Mouse (Mus musculus) kidney, adult 9 months (tissue): ENCODE measurements around the gene Aldoart2.
"Not testable (repeated sequence)": the region's sequence is repeated elsewhere in the genome, so short reads cannot be mapped to it uniquely, and the experiment has no call there.

ENCODE experiments used
- DNase-seq: peaks from one replicate; pipeline ENCODE4 v3.0.0; 2022

Gene Aldoart2

DNA sequence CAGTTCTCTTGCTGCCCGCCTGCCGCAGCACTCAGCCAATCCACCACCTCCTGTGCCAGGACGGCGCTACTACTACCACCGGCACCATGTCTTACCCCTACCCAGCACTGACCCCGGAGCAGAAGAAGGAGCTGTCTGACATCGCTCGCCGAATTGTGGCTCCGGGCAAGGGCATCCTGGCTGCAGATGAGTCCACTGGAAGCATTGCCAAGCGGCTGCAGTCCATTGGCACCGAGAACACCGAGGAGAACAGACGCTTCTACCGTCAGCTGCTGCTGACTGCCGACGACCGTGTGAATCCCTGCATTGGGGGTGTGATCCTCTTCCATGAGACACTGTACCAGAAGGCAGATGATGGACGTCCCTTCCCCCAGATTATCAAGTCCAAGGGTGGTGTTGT, at the start of gene Aldoart2:
Gene Aldoart2, plus strand, starts transcription at position 34 of the 400 bp plus-strand sequence.
- DNase-seq, result no peak

DNA sequence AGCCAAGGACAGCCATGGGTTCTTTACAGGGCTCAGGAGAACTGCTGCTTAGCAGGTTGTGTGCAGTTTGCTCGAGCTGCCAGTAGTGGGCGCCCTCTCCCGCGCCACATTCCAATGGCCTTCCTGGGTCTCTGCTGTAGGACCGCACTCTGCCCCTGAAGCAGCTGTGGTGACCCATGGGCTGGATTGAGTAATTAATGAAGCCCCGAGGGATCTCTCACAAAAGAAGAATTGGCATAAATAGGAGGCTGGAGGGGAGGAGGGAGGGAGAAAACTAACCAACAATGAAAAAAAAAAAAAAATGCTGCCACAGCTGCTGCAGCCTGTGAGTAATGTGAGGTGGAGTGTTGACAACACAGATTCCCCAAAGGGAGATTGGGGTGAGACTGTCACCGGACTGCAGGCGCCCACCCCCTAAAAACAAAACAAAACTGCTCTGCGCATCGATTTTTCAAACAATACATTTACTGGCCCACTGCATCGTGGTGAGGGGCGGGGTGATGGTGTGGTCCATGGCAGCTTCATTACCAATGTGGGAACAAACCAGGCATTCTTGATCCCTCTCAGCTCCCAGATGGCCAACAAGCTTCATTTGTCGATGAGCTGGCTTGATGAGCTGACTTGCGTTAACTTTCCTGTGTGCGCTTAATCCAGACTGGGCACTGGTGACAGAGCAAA, 46.8 kb upstream of the Aldoart2 start:
- no peak for DNase-seq

DNA sequence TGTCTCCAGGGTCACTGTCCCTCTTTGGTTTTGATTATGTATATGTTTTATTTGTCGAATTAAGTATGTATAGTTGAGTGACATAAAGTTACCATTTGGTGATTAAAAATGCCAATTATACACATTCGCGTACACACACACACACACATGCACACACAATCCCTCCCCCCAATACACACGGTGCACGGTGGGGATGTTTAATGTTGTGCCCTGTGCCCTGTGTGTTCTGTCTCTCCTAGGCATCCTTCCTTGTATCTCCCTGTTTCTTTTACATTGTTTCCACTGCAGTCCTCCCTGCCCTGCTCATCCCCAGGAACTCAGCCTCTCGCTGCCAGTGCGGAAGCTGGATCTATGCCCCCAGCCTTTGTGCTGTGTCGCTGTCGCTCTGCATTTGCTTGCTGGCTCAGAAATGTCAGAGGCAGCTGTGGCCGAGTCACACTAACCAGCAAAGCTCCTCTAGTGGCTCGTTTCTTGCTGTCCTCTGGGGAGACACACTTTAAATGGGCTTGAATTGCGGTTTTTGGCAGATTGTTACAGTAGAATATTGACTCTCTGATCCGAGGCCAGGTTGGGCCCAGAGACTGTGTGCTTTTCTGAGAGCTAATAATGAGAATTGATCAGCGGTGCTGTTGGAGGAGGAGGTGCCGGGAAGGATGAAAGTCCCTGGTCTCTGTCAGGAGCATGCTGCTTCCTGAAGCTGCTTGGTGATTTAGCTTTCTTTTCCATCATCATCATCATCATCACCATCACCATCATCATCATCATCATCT, 37.9 kb upstream of the Aldoart2 start:
- no peak for DNase-seq

DNA sequence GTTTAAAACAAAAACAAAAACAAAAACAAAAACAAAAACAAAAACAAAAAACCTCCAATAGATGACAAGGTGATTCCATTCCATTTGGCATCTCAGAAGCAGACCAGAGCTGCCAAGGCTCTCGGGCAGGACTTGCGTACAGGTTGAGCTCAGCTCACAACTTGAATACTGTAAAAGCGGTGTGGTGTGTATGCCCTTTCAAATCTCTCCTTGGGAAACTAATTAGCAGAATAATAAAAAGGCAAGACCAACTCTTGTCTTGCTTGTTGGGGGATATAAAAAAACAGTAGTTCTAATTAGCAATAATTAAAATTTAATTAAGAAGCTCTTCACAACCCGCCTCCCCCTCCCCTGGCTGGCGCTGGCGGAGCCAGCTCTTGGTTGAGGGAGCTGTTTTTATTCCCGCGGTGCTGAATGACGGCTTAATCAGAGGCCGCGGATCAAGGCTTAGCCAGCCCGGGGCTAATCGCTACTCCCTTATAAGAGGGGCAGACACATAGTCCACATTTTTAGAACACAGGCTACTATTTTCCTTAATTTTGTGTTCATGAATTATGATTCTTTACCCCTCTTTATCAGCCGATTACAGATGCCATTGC, 28.4 kb upstream of the Aldoart2 start:
- no peak for DNase-seq

DNA sequence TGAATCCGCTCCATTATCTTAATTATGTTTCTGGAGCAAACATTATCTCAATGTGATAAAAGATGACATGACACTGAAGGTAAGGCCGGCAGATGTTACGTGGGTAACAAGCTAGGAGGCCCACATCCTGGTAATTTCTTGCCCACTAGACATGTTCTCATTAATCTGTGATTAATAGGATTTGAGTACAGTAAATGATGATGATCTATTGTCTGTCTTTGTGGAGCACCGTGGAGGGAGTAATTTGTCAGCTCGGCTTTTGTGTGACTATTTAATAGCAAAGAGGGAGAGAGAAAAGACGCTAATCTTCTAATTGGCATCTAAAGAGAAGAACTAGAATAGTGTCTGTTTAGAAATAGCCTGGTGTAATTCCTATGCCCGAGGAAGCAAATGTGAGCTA, 27.3 kb upstream of the Aldoart2 start:
- no peak for DNase-seq

DNA sequence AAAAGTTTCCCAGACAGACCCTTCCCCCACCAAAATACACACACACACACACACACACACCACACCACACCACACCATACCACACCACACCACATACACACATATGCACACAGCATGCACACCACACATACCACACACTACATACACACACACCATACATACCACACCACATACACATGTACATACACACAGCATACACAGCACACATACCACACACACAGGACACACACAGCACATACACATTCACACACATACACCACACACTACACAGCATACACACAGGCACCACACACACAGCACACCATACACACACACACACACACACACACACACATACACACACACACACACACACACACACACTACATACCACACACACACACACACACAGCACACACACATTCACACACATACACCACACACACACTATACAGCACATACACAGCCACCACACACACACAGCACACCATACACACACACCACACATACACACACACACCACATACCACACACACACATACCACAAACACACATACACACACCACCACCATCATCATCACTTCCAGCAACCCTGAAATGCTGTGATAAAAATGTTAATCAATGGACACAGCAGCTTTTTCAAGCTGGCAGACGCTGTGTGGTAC, 26.6 kb upstream of the Aldoart2 start:
- no peak for DNase-seq

DNA sequence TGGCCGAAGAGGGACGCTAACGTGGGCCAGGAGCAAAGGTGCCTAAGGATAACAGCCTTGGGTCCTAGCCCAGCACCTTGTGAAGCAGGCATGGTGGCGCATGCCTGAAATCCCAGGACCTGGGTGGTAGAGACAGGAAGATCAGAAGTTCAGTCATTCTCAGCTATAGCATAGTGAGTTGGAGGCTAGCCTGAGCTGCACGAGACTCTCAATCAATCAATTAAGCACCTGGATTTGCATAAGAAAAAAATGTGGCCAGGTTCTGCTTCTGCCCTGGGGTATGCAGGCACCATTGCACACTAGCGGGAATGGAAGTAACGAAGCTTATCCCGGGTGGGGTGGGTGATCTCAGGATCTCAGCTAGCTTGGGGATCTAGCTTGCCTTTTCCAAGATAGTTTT, 25.9 kb upstream of the Aldoart2 start:
- no peak for DNase-seq

DNA sequence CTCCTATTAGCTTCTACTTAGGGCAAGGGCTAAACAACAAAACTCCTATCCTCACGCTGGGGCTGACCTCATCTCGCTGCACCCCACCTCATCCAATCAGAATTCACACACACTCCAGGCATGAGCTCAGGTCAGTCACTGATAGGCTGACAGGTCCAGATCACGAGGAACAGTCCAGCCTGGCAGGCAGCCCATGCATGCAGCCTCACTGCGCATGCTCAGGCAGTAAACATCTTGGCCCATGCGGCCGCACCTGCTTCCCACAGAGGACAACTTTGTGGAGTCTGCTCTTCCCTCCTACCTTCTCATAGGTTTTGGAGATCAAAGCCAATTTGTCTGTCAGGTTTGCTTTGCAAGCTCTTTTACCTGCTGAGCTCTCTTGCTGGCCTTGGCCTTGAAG, 10.1 kb upstream of the Aldoart2 start:
- DNase-seq, result not testable (repeated sequence)

DNA sequence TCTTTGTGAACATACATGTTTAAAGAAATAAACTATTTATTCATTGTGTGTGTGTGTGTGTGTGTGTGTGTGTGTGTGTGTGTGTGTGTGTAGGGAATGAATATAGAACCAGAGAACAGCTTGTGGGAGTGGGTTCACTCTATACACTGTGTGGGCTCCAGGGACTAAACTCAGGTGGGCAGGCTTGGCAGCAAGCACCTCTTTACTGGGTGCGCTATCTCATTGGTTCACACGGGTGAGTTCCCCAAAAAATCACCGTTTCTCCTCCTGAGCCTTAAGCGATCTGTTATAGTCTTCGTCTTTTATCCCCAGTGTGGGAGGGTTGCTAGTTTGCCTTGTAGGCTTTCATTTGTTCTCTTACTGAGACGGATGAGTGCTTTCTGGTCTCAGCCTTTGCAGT, 7.2 kb upstream of the Aldoart2 start:
- DNase-seq, result no peak

DNA sequence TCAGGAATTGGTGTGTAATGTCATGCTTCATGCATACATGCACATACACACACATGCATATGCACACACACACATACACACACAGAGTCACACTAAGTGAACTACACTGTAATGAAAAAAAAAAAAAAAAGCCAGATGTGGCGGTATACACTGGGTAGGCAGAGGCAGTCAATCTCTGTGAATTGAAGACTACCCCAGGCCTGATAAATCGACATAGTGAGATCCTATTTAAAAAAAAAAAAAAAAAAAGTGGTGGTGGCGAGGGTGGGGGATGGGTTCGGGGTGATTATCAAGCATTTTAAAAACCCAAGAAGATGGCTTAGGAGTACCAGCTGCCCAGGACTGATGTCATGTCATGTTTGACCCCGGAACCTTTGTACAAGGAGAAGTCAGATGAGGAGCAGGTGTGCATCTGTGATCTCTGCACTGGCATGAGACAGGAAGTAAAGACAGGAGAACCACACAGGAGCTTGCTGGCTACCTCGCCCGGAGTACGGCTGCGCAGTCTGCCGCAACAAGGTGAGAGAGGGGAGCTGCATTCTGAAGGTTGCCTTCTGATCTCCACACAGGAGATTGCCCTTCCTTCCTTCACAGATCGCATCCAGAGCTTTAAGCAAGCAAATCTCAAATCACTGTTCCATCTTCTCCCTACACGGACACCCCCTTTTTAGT, 5.7 kb upstream of the Aldoart2 start:
- no peak for DNase-seq

DNA sequence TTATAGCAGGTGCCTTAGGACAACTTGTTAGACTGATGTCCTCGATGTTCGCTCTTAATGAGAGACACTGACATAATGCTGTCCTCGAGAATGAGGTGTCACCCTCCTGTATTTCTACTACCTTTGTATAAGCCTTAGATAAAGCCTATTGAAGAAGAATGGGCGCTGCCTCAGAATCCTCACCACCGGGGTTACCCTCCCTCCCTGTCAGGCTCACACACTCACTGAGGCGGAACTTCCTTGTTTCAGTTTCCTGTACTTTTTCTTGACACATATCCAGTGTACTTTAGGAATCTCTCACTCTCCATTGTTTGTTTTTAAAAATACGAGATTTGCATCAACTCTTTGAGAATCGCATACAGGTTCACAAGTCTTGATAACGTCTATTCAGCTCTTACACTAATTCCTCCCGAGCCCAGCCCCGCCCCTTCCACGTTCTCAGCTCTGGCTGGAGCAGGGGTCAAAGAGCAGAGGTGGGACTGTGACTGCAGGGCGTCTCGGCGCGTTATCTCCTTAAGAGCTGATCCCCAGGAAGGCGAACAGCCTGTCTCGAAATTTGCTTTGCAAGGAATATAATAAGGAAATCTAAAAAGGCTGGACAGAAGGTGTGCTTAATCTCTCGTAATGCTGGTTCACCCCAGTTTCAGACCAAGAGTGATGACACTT, 4.9 kb upstream of the Aldoart2 start:
- DNase-seq, result peak; percentile 25

DNA sequence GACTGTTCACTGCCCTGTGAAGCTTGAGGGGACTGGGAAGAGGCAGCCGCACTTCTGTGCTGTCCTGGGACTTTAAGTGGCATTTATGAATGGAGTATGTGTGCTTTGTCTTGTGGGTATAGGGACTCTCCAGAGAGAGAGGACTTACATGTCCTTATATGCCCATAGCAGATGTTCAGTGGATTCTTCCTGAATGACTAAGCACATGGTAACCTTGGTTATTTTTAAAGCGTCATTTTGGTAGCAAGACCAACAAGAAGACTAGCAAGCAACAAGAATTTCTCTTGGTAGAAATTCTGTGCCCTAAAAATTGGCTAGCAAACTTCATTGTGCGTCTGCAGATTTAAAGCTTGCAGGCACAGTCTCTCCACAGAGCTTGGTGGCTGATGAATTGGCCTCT, 1.3 kb upstream of the Aldoart2 start:
- DNase-seq, result no peak

DNA sequence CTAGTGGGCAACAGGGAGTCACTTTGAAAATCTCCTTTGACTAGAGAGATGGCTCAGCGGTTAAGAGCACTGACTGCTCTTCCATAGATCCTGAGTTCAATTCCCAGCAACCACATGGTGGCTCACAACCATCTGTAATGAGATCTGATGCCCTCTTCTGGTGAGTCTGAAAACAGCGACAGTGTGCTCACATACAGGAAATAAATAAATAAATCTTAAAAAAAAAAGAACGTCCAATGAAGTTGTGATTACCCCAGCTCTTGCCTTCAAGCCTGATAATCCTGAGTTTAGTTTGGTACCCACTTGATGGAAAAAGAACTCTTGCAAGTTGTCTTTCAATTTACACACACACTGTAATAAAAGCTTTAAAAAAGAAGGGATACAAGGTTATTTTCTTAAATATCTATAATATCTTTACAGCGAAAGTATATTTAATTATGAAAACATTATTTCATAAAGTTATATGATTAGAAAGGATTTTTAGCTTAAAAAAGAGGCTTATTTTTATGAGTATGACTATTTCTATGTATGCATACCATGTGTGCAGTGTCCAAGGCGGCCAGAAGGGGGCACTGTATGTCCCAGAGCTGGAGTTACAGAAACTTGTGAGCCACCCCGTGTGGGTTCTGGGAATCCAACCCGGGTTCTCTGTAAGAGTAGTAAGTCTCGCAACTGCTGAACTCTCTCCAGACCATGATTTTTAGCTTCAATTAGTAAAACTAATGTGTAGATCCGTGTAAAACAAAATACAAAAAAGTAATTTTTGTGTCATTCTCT, 664 bp upstream of the Aldoart2 start:
- DNase-seq, result no peak

DNA sequence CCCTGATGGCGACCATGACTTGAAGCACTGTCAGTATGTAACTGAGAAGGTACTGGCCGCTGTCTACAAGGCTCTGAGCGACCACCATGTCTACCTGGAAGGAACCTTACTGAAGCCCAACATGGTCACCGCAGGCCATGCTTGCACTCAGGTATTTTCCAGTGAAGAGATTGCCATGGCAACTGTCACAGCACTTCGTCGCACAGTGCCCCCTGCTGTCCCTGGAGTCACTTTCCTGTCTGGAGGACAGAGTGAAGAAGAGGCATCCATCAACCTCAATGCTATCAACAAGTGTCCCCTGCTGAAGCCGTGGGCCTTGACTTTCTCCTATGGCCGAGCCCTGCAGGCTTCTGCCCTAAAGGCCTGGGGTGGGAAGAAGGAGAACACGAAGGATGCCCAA, 828 bp downstream of the Aldoart2 start:
- DNase-seq, result no peak

DNA sequence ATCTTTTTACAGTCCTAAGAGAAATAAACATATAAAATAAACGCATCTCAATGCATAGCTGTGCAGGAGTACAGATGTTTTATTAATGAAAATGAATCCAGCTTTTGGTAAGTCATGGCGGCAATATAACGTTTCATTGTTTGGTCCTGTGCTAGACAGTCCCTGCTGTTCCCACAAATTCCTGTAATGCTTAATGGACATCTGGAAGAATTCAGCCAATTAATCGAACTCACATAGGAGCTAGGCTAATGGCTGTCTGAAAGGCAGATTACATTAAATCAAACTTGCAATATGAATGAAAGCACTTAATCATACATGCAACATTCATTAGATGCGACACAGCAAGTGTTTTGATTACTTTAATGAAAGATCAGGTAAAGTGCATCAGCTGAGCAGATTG, 1.8 kb downstream of the Aldoart2 start:
- DNase-seq, result no peak

DNA sequence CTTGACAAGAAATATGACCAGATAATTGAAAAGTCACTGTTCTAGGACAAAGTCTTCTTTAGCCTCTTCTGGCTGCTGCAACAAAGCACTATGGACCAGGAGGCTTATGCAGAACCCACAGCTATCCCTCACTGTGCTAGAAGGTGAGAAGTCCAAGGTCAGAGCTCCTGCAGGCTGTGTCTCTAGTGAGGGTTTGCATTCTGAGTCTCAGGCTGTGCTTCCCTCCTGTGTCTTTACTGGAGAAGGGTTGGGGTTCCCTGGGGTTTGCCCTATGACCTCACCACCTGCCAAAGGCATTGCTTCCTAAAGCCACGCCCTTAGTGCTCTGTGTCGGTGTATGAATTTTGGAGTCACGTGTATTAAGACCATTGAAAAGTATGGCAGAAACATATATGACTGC, 3.4 kb downstream of the Aldoart2 start:
- DNase-seq, result no peak

DNA sequence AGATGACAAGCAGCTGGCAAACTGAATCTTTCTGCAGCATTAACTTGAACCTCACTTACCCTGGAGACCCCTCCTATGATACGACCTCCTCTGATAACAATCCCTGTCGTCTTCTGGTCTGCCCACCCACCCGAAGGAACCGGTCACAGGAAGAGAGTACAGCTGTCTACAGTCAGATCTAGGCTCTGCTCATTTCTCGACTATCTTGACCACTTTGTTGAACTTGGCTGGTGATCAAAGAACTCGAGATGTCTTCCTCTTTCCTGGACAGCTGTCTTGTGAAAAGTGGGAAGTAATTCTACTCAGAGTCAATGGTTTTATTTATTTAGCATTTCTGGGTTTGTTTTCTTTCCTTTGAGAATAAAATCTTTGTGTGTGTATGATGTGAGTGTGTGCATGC, 4.6 kb downstream of the Aldoart2 start:
- DNase-seq, result no peak

DNA sequence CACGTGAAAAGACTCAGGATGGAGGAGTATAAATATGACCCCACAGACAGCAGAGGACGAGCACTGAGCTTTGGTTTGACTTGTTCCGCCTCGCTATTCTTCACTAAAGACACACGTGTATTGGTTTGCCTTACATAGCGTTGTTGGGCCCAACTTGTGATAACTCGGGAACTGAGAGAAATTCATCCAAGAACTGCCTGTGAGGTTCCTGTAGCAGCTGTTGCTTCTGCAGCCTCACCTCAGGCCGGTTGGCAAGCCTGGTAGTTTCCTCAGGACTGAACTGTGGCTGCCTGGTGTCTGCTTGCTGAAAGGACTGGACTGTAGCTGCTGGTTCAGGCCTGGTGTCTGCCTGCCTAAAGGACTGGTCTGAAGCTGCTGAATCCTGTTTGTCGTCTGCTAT, 5.6 kb downstream of the Aldoart2 start:
- DNase-seq, result no peak

DNA sequence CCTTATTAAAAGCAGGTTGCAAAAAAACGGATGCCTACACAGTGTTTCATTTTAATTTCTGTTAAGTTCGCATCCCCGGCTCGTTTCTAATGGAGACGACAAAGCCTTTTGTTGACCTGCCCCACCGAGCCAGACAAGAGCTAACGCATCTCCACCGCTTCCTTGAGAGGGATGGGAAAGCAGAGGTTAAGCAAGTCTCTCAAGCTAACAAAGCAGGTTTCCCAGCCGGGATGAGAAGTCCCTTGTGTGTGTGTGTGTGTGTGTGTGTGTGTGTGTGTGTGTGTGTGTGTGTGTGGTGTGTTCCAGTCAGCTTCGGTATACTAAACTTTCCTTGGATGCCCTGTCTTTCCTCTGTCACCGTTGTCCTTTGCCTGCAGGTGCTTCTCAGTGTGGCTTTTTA, 6.1 kb downstream of the Aldoart2 start:
- DNase-seq, result no peak

DNA sequence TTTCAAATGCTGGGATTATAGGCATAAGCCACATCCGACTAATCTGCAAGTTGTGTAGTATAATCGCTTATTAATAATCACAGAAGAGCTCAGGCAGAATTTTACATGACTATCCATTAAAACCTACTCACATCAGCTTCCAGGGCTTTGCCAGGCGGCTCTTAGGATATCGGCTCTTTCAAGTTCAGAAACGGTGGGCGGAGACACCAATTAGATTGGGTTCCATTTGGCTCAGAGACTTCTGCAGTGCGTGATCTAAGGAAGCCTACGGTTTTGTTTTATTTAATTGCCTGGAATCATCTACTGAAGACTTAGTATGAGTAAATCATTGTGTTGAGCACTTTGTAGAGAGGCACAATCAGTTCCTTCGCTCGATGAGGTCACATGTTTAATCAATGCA, 6.6 kb downstream of the Aldoart2 start:
- no peak for DNase-seq

DNA sequence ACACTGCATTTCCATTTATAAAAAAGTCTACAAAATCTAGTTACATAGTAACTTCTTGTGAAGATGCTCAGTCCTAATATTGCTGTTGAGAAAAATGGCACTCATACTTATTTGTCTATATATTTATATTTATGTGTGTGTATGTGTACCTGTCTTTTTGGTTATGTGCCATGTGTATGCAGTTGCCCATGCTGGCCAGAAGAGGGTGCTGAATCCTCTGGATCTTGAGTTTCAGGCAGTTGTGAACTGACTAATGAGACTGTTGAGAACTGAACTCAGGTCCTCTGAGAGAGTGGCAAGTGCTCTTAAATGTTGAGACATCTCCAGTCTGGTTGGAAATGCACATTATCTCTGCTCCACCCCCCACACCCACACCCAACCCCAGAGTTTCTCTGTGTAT, 8.1 kb downstream of the Aldoart2 start:
- DNase-seq, result no peak

DNA sequence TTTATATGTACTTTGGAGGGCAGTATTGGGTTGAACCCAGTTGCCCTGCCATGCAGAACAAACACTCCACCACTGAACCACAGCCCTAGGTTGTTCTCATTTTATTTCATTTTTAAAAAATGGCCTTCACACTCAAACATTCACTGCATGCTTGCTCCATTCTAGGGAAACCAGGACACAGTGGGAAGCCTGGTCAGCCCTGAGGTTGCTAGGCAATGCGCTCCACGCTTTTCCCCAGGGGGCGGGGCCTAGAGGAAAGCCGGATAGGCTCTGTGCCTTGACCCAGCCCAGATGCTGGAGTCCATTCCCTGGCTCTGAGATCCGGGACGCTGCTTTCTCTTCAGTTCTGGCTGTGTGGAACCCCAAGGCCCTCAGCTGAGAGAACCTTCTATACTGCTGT, 8.8 kb downstream of the Aldoart2 start:
- DNase-seq, result no peak
